Mouse (Mus musculus): ENCODE data around the gene Dhrs11. TPM values are rescaled to one million over a fixed set of nuclear protein-coding genes. Genes with fewer than 3 reads are reported as not detected.
A peak's percentile ranks its signal among the peaks of the same experiment; 100 is the strongest.
"Not testable (repeated sequence)": the region's sequence is repeated elsewhere in the genome, so short reads cannot be mapped to it uniquely, and the experiment has no call there.

Gene Dhrs11
- polyA plus RNA-seq (2014; fragmentation: Nextera tagmentation; extraction: Ambion mirVana): 11.2 and 13.9 TPM in 2 replicates

GRCm38 (mm10) chr11:84828516-84829399 lies at the start of gene Dhrs11:
TSS of gene Dhrs11 (minus strand) at chr11:84828994.
- Histone ChIP-seq H3K4me1 (ENCODE audit: control insufficient read depth, insufficient read depth, low read length) (0 out of 2 replicates have a peak, but pooled peaks cover 3% of the 10 kb centered on the region), H3K4me3 (ENCODE audit: low read depth, low read length) (peak within 1 kb of the TSS; percentile 65), H3K27me3 (ENCODE audit: control insufficient read depth, insufficient read depth, low read length) (no peaks in the 10 kb centered on the region), H3K36me3 (ENCODE audit: control insufficient read depth, insufficient read depth, low read length) (peaks cover 8% of the 10 kb centered on the region; the same call in 1 of the 2 replicates), H3K4me2 (ENCODE audit: low read depth, severe bottlenecking) (peak within 1 kb of the TSS; percentile 92), H3K9me3 (ENCODE audit: control insufficient read depth, low read length) (no peaks in the 10 kb centered on the region), H3K27ac (replicated peaks; ENCODE audit: low read depth, low read length) (peak within 1 kb of the TSS; percentile 30; the same call in 1 of the 2 replicates), H3K9ac (ENCODE audit: low read length) (peak within 1 kb of the TSS; percentile 61)
- DNase-seq (ENCODE audit: low spot score) (peak; percentile 89), ATAC-seq (ENCODE audit: insufficient number of reproducible peaks, low FRiP score, low TSS enrichment, low read depth) (peak; percentile 96)
- WGBS: under 1% methylated on average over 62 of the region's 62 CpGs

DNA sequence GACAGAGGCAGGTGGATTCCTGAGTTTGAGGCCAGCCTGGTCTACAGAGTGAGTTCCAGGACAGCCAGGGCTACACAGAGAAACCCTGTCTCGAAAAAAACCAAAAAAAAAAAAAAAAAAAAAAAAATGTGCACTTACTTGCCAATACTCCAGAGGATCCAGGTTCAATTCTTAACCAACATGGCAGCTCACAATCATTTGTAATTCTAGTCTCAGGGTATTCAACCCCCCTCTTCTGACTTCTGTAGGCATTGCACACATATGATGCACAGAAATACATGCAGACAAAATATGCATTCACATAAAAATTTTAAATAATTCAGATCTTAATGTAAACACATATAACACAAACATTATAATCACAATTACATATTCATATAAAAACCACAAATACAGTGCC lies 47.2 kb upstream of the Dhrs11 start:
- not testable (repeated sequence) for DNase-seq (ENCODE audit: low spot score); H3K27me3 ChIP-seq (ENCODE audit: control insufficient read depth, insufficient read depth, low read length); H3K27ac ChIP-seq (replicated peaks; ENCODE audit: low read depth, low read length); H3K9me3 ChIP-seq (ENCODE audit: control insufficient read depth, low read length); H3K9ac ChIP-seq (ENCODE audit: low read length); H3K36me3 ChIP-seq (ENCODE audit: control insufficient read depth, insufficient read depth, low read length); ATAC-seq (ENCODE audit: insufficient number of reproducible peaks, low FRiP score, low TSS enrichment, low read depth); H3K4me2 ChIP-seq (ENCODE audit: low read depth, severe bottlenecking); H3K4me3 ChIP-seq (ENCODE audit: low read depth, low read length); H3K4me1 ChIP-seq (ENCODE audit: control insufficient read depth, insufficient read depth, low read length)
- no CpG with 5 or more reads among the region's 1 CpGs for WGBS

- DNase-seq (ENCODE audit: low spot score): no peak
- H3K36me3 ChIP-seq (ENCODE audit: control insufficient read depth, insufficient read depth, low read length): no peaks in the 10 kb centered on the region
- no peak overlapping the region for H3K9ac ChIP-seq (ENCODE audit: low read length)
- no peaks in the 10 kb centered on the region for H3K27me3 ChIP-seq (ENCODE audit: control insufficient read depth, insufficient read depth, low read length)
- no peak overlapping the region for H3K4me2 ChIP-seq (ENCODE audit: low read depth, severe bottlenecking)
- H3K9me3 ChIP-seq (ENCODE audit: control insufficient read depth, low read length): no peaks in the 10 kb centered on the region
- H3K4me1 ChIP-seq (ENCODE audit: control insufficient read depth, insufficient read depth, low read length): no peaks in the 10 kb centered on the region
- no peak overlapping the region for H3K4me3 ChIP-seq (ENCODE audit: low read depth, low read length)
- WGBS: 66% methylated on average over 1 of the region's 1 CpGs
- H3K27ac ChIP-seq (replicated peaks; ENCODE audit: low read depth, low read length): no peak overlapping the region
- no peak for ATAC-seq (ENCODE audit: insufficient number of reproducible peaks, low FRiP score, low TSS enrichment, low read depth)
Measured at GRCm38 (mm10) chr11:84873042-84873833, 44.4 kb upstream of the Dhrs11 start.

GRCm38 (mm10) chr11:84871548-84872069 lies 42.8 kb upstream of the Dhrs11 start:
- Histone ChIP-seq H3K27ac (replicated peaks; ENCODE audit: low read depth, low read length) (no peak overlapping the region), H3K4me2 (ENCODE audit: low read depth, severe bottlenecking) (peak overlapping the region; percentile 77), H3K36me3 (ENCODE audit: control insufficient read depth, insufficient read depth, low read length) (no peaks in the 10 kb centered on the region), H3K27me3 (ENCODE audit: control insufficient read depth, insufficient read depth, low read length) (no peaks in the 10 kb centered on the region), H3K4me1 (ENCODE audit: control insufficient read depth, insufficient read depth, low read length) (peaks cover 6% of the 10 kb centered on the region), H3K4me3 (ENCODE audit: low read depth, low read length) (peak overlapping the region; percentile 88), H3K9ac (ENCODE audit: low read length) (peak overlapping the region; percentile 95), H3K9me3 (ENCODE audit: control insufficient read depth, low read length) (no peaks in the 10 kb centered on the region)
- WGBS: 79% methylated on average over 4 of the region's 4 CpGs
- no peak for ATAC-seq (ENCODE audit: insufficient number of reproducible peaks, low FRiP score, low TSS enrichment, low read depth)
- DNase-seq (ENCODE audit: low spot score): no peak

DNA sequence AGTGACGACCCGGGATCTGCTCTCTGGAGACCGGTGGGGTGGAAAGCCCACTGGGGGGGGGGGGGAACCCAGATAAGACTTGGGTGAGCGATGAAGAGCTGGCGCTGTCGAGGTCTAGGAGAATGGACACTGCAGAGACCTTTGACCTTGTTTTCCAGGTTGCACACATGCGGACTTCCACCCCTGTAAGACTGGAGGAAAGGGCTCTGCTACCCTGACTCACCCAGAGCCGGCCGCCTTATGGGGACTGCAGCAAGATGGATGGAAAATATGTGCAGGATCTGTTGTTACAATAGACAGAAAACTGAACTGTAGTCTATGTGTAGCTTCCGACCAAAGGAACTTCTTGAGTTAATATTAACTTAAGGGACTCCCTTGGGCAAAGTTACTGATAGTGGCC lies 42.3 kb upstream of the Dhrs11 start:
- WGBS: 1% methylated on average over 10 of the region's 10 CpGs
- Histone ChIP-seq H3K36me3 (ENCODE audit: control insufficient read depth, insufficient read depth, low read length) (no peaks in the 10 kb centered on the region), H3K27me3 (ENCODE audit: control insufficient read depth, insufficient read depth, low read length) (no peaks in the 10 kb centered on the region), H3K4me2 (ENCODE audit: low read depth, severe bottlenecking) (peak overlapping the region; percentile 77), H3K4me1 (ENCODE audit: control insufficient read depth, insufficient read depth, low read length) (peaks cover 6% of the 10 kb centered on the region), H3K9me3 (ENCODE audit: control insufficient read depth, low read length) (no peaks in the 10 kb centered on the region), H3K4me3 (ENCODE audit: low read depth, low read length) (peak overlapping the region; percentile 88), H3K27ac (replicated peaks; ENCODE audit: low read depth, low read length) (peak overlapping the region; percentile 98), H3K9ac (ENCODE audit: low read length) (peak overlapping the region; percentile 95)
- ATAC-seq (ENCODE audit: insufficient number of reproducible peaks, low FRiP score, low TSS enrichment, low read depth) (peak; percentile 61), DNase-seq (ENCODE audit: low spot score) (no peak)

- under 1% methylated on average over 47 of the region's 62 CpGs for WGBS
- H3K9me3 ChIP-seq (ENCODE audit: control insufficient read depth, low read length): no peaks in the 10 kb centered on the region
Measured at GRCm38 (mm10) chr11:84870337-84871043, 41.7 kb upstream of the Dhrs11 start, which contains the start of gene Ggnbp2. TSS of gene Ggnbp2 (minus strand) at chr11:84870817.

GRCm38 (mm10) chr11:84869537-84870232 lies 40.9 kb upstream of the Dhrs11 start:
- peak overlapping the region; percentile 84 for H3K4me2 ChIP-seq (ENCODE audit: low read depth, severe bottlenecking)
- ATAC-seq (ENCODE audit: insufficient number of reproducible peaks, low FRiP score, low TSS enrichment, low read depth): peak; percentile 79
- no peaks in the 10 kb centered on the region for H3K9me3 ChIP-seq (ENCODE audit: control insufficient read depth, low read length)
- peak overlapping the region; percentile 88 for H3K4me3 ChIP-seq (ENCODE audit: low read depth, low read length)
- H3K4me1 ChIP-seq (ENCODE audit: control insufficient read depth, insufficient read depth, low read length): peaks cover 6% of the 10 kb centered on the region
- peak overlapping the region; percentile 89 for H3K9ac ChIP-seq (ENCODE audit: low read length)
- peak overlapping the region; percentile 89 for H3K27ac ChIP-seq (replicated peaks; ENCODE audit: low read depth, low read length)
- no peaks in the 10 kb centered on the region for H3K36me3 ChIP-seq (ENCODE audit: control insufficient read depth, insufficient read depth, low read length)
- H3K27me3 ChIP-seq (ENCODE audit: control insufficient read depth, insufficient read depth, low read length): no peaks in the 10 kb centered on the region
- peak; percentile 98 for DNase-seq (ENCODE audit: low spot score)
- under 1% methylated on average over 58 of the region's 61 CpGs for WGBS

More at GRCm38 (mm10) chr11:84870337-84871043, 41.7 kb upstream of the Dhrs11 start, which contains the start of gene Ggnbp2:
- H3K4me3 ChIP-seq (ENCODE audit: low read depth, low read length): peak within 1 kb of the TSS; percentile 88
- DNase-seq (ENCODE audit: low spot score) (peak; percentile 91), ATAC-seq (ENCODE audit: insufficient number of reproducible peaks, low FRiP score, low TSS enrichment, low read depth) (peak; percentile 89)
- H3K4me2 ChIP-seq (ENCODE audit: low read depth, severe bottlenecking): peak within 1 kb of the TSS; percentile 84
- peak within 1 kb of the TSS; percentile 98 for H3K27ac ChIP-seq (replicated peaks; ENCODE audit: low read depth, low read length)
- no peaks in the 10 kb centered on the region for H3K27me3 ChIP-seq (ENCODE audit: control insufficient read depth, insufficient read depth, low read length)
- H3K9ac ChIP-seq (ENCODE audit: low read length): peak within 1 kb of the TSS; percentile 95
- H3K36me3 ChIP-seq (ENCODE audit: control insufficient read depth, insufficient read depth, low read length): no peaks in the 10 kb centered on the region
- peaks cover 6% of the 10 kb centered on the region for H3K4me1 ChIP-seq (ENCODE audit: control insufficient read depth, insufficient read depth, low read length)
